Mouse (Mus musculus) small intestine, adult 2 months (tissue): ENCODE measurements at regions not wholly inside any gene's neighbourhood (a gene's known extent, or its start where the extent isn't known, plus 50 kb on each side); places are given as distances from the start of the nearest gene placed in this dataset.

Experiments used
- CTCF ChIP-seq: fragments of 200-500 bp; IDR thresholded peaks from 2 replicates; pipeline ENCODE4 v1.5.1; 2012; ENCODE audit warnings: low read depth, mild to moderate bottlenecking, control low read depth, inconsistent platforms, low read length, moderate library complexity, mixed read lengths; ENCODE audit not compliant: insufficient replicate concordance, insufficient read length; ENCODE audit errors: extremely low read depth
- POLR2A ChIP-seq: fragments of 200-500 bp; IDR thresholded peaks from 2 replicates; pipeline ENCODE4 v1.6.1; 2012; ENCODE audit warnings: low read depth, mild to moderate bottlenecking, control low read depth, inconsistent platforms, low read length, moderate library complexity

GRCm38 (mm10) chrX:99201081-99201480, 65.2 kb downstream of the Efnb1 start:
- TF ChIP-seq POLR2A: no peak
- TF ChIP-seq CTCF: no peak
